In the genomic region with DNA sequence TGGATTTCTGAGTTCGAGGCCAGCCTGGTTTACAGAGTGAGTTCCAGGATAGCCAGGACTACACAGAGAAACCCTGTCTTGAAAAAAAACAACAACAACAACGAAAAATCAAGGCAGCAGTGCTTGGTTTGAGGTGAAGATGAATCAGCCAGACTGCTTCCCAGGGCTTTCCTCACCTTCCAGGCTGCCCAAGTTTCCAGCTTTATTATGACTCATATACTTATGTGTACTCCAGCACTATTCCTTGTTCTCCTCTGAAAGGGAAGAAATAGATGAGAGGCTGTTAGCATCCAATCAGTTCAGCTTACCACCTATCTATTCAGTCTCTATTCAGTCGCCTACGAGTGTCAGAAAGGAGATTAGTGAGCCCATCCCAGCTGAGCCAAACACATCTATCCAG, we compare ENCODE assay signal across 24 mouse cellular contexts. TPM values are rescaled to one million over a fixed set of nuclear protein-coding genes. Genes with fewer than 3 reads are reported as not detected.
DNase-seq lines count a peak whose midpoint lies in the region; ATAC-seq and TF ChIP-seq lines count a peak whose summit lies in the region.
"Had no signal": no experiment of that assay in that cellular context is flagged by ENCODE, and none has a peak within 500 bp of the region (broad histone marks: within the 10 kb centered on the region; RNA-seq: fewer than 3 reads in every experiment).

No protein-coding gene starts in this region.

- no peaks in the 10 kb centered on the region for H3K9me3 ChIP-seq in heart, embryonic 10.5 days
- H3K9me3 ChIP-seq in forebrain, postnatal 0 days (ENCODE audit: low read length), result no peaks in the 10 kb centered on the region

- no peak overlapping the region for H3K9ac ChIP-seq in forebrain, postnatal 0 days

- H3K27me3 ChIP-seq in heart, embryonic 10.5 days (ENCODE audit: insufficient read depth, poor library complexity, severe bottlenecking), result no peaks in the 10 kb centered on the region
- no peaks in the 10 kb centered on the region for H3K27me3 ChIP-seq in forebrain, postnatal 0 days (ENCODE audit: insufficient read depth, low read length)
- H3K27me3 ChIP-seq: CH12.LX, Patski had no signal

- no peak overlapping the region for H3K27ac ChIP-seq in heart, embryonic 10.5 days
- H3K27ac ChIP-seq in forebrain, postnatal 0 days (ENCODE audit: low read depth, low read length), result no peak overlapping the region

- 70% methylated on average over 4 of the region's 4 CpGs for WGBS in heart, embryonic 10.5 days
- 78% methylated on average over 4 of the region's 4 CpGs for WGBS in forebrain, postnatal 0 days

- peak; percentile 75 for ATAC-seq in frontal cortex, adult (ENCODE audit: low TSS enrichment)
- no peak for ATAC-seq in forebrain, postnatal 0 days
- ATAC-seq: activated CD4-positive, CD25-positive, alpha-beta regulatory T cell, adult 4 months; CD4-positive, CD25-positive, alpha-beta regulatory T cell, adult 4 months; Patski had no signal

- no peak for DNase-seq in frontal cortex, postnatal 10 days (ENCODE audit: low spot score in 2 of 2)
- DNase-seq in heart, embryonic 10.5 days (ENCODE audit: low spot score), result peak; percentile 56
- DNase-seq in heart, adult 18-20 months, result no peak
- DNase-seq in brain, adult 2 months (ENCODE audit: low read depth, low spot score), result peak; percentile 61
- DNase-seq in forebrain, postnatal 0 days, result no peak
- DNase-seq: adrenal gland, adult 2 months; adrenal gland, adult 8-10 months; adrenal gland, postnatal 10 days; adrenal gland, postnatal 14 days; adrenal gland, postnatal 25 days; adrenal gland, postnatal 36 days; B cell, adult 2 months; cerebellum, adult 11 months; cerebellum, adult 11-12 months; cerebellum, adult 18-20 months; cerebellum, adult 2 months had no signal

- no peaks in the 10 kb centered on the region for H3K4me1 ChIP-seq in heart, embryonic 10.5 days
- H3K4me1 ChIP-seq in forebrain, postnatal 0 days (ENCODE audit: insufficient read depth), result no peaks in the 10 kb centered on the region

- no peaks in the 10 kb centered on the region for H3K36me3 ChIP-seq in heart, embryonic 10.5 days
- peaks cover 10% of the 10 kb centered on the region; the same call in 1 of the 2 replicates for H3K36me3 ChIP-seq in forebrain, postnatal 0 days (ENCODE audit: insufficient read depth)
- H3K36me3 ChIP-seq: G1E had no signal

- TF ChIP-seq CTCF in forebrain, postnatal 0 days (IDR thresholded peaks at IDR 0.05; ENCODE audit: low read depth), result no peak

- no peak overlapping the region for H3K4me2 ChIP-seq in forebrain, postnatal 0 days (ENCODE audit: low read depth)

- H3K4me3 ChIP-seq in heart, embryonic 10.5 days, result no peak overlapping the region
- H3K4me3 ChIP-seq in forebrain, postnatal 0 days (ENCODE audit: low read depth, low read length), result no peak overlapping the region

RNA-seq across cellular contexts. Expression of gene Vstm2b, which starts 24.7 kb away (rescaled TPM):
- polyA plus RNA-seq in heart, embryonic 10.5 days (2016; fragmentation: Nextera tagmentation; extraction: Ambion mirVana), result 0.84 and 1.9 TPM in 2 replicates
- under 1 TPM; 0.15 to 0.26 TPM for total RNA-seq in heart, adult 18-20 months (2021)
- total RNA-seq in forebrain, postnatal 0 days (2014; rRNA removed), result 55.4 and 64.6 TPM in 2 replicates
- 27.2 and 31.8 TPM in 2 replicates for polyA plus RNA-seq in forebrain, postnatal 0 days (2015; fragmentation: Nextera tagmentation; extraction: Ambion mirVana)
- total RNA-seq: CH12.LX, G1E, MEL had no signal
- polyA plus RNA-seq: activated CD4-positive, CD25-positive, alpha-beta regulatory T cell, adult 4 months; C2C12; CD4-positive, CD25-positive, alpha-beta regulatory T cell, adult 4 months; G1E had no signal

Comparison
In these comparisons a context has a peak if more than half of its experiments do, and no peak if none do; other contexts are left out.
1. DNase-seq: peak in heart, embryonic 10.5 days (single experiment) and brain, adult 2 months (single experiment); none in frontal cortex, postnatal 10 days (0 of 2), heart, adult 18-20 months (0 of 2) and forebrain, postnatal 0 days (single experiment).
2. RNA of gene Vstm2b, which starts 24.7 kb away (total RNA-seq): 55.4 to 64.6 TPM in forebrain, postnatal 0 days; 0.15 to 0.26 TPM in heart, adult 18-20 months; every median in the first group is over 10 times any median in the second.